Mouse (Mus musculus): Measurements from ENCODE around the gene Tmem164. TPM values are rescaled to one million over a fixed set of nuclear protein-coding genes. Genes with fewer than 3 reads are reported as not detected.

The Tmem164 gene
- polyA plus RNA-seq, 1 experiment from 2014 or later: 53.7 TPM

- H3K36me3 ChIP-seq: no peaks in the 10 kb centered on the region
- no peak overlapping the region for H3K4me2 ChIP-seq
- H3K27me3 ChIP-seq: peaks cover 37% of the 10 kb centered on the region
- no peak overlapping the region for H3K27ac ChIP-seq
- ATAC-seq (ENCODE audit: insufficient number of reproducible peaks, insufficient read depth, low FRiP score, low TSS enrichment, low read depth): no peak
- no peaks in the 10 kb centered on the region for H3K9me3 ChIP-seq
- no peak overlapping the region for H3K4me3 ChIP-seq
- WGBS: 54% methylated on average over 13 of the region's 13 CpGs
- H3K9ac ChIP-seq: no peak overlapping the region
- H3K4me1 ChIP-seq: peaks cover 8% of the 10 kb centered on the region; the same call in 1 of the 2 replicates
Measured at GRCm38 (mm10) chrX:142678499-142679474, 2.4 kb upstream of the Tmem164 start.

GRCm38 (mm10) chrX:142679502-142680250 lies 1.5 kb upstream of the Tmem164 start:
- WGBS: 47% methylated on average over 11 of the region's 11 CpGs
- Histone ChIP-seq H3K9ac (peak overlapping the region; percentile 54; the same call in 1 of the 2 replicates), H3K27me3 (peaks cover 31% of the 10 kb centered on the region)

GRCm38 (mm10) chrX:142680391-142681055 lies 683 bp upstream of the Tmem164 start:
- H3K27me3 ChIP-seq: peaks cover 28% of the 10 kb centered on the region
- peak overlapping the region; percentile 95 for H3K27ac ChIP-seq
- H3K4me2 ChIP-seq: peak overlapping the region; percentile 56
- peak overlapping the region; percentile 54 for H3K9ac ChIP-seq
- H3K36me3 ChIP-seq: no peaks in the 10 kb centered on the region
- H3K9me3 ChIP-seq: no peaks in the 10 kb centered on the region
- H3K4me3 ChIP-seq: peak overlapping the region; percentile 55
- H3K4me1 ChIP-seq: peaks cover 19% of the 10 kb centered on the region
- 18% methylated on average over 19 of the region's 19 CpGs for WGBS
- 0 out of 2 replicates have a peak, but pooled peaks have one; percentile 8 for ATAC-seq (ENCODE audit: insufficient number of reproducible peaks, insufficient read depth, low FRiP score, low TSS enrichment, low read depth)

More at GRCm38 (mm10) chrX:142679502-142680250, 1.5 kb upstream of the Tmem164 start:
- Histone ChIP-seq H3K9me3 (no peaks in the 10 kb centered on the region), H3K4me2 (peak overlapping the region; percentile 56), H3K27ac (peak overlapping the region; percentile 95), H3K4me1 (peaks cover 16% of the 10 kb centered on the region; the same call in 1 of the 2 replicates), H3K4me3 (peak overlapping the region; percentile 55), H3K36me3 (no peaks in the 10 kb centered on the region)
- ATAC-seq (ENCODE audit: insufficient number of reproducible peaks, insufficient read depth, low FRiP score, low TSS enrichment, low read depth): no peak

GRCm38 (mm10) chrX:142681616-142682141 lies 473 bp downstream of the Tmem164 start:
- 20% methylated on average over 36 of the region's 43 CpGs for WGBS
- peak; percentile 79 for ATAC-seq (ENCODE audit: insufficient number of reproducible peaks, insufficient read depth, low FRiP score, low TSS enrichment, low read depth)
- peaks cover 32% of the 10 kb centered on the region for H3K27me3 ChIP-seq
- H3K4me3 ChIP-seq: peak overlapping the region; percentile 55
- H3K4me2 ChIP-seq: peak overlapping the region; percentile 74
- H3K36me3 ChIP-seq: no peaks in the 10 kb centered on the region
- H3K9me3 ChIP-seq: no peaks in the 10 kb centered on the region
- peaks cover 23% of the 10 kb centered on the region for H3K4me1 ChIP-seq
- peak overlapping the region; percentile 77 for H3K9ac ChIP-seq
- H3K27ac ChIP-seq: peak overlapping the region; percentile 95

- H3K9me3 ChIP-seq: no peaks in the 10 kb centered on the region
- peaks cover 23% of the 10 kb centered on the region for H3K4me1 ChIP-seq
- H3K9ac ChIP-seq: peak overlapping the region; percentile 77
- peak overlapping the region; percentile 74 for H3K4me2 ChIP-seq
- 20% methylated on average over 28 of the region's 28 CpGs for WGBS
- H3K27me3 ChIP-seq: peaks cover 32% of the 10 kb centered on the region
- ATAC-seq (ENCODE audit: insufficient number of reproducible peaks, insufficient read depth, low FRiP score, low TSS enrichment, low read depth): no peak
- H3K4me3 ChIP-seq: peak overlapping the region; percentile 55
- no peaks in the 10 kb centered on the region for H3K36me3 ChIP-seq
- H3K27ac ChIP-seq: peak overlapping the region; percentile 95
Measured at GRCm38 (mm10) chrX:142682176-142682820, 1.1 kb downstream of the Tmem164 start.

GRCm38 (mm10) chrX:142682990-142683389 lies 1.8 kb downstream of the Tmem164 start:
- Histone ChIP-seq H3K4me2 (peak overlapping the region; percentile 74), H3K4me3 (peak overlapping the region; percentile 55), H3K27me3 (peaks cover 34% of the 10 kb centered on the region), H3K4me1 (peaks cover 29% of the 10 kb centered on the region), H3K27ac (peak overlapping the region; percentile 95), H3K36me3 (no peaks in the 10 kb centered on the region), H3K9me3 (no peaks in the 10 kb centered on the region), H3K9ac (peak overlapping the region; percentile 77)
- ATAC-seq (ENCODE audit: insufficient number of reproducible peaks, insufficient read depth, low FRiP score, low TSS enrichment, low read depth): no peak
- 62% methylated on average over 5 of the region's 5 CpGs for WGBS

GRCm38 (mm10) chrX:142684674-142685073 lies 3.5 kb downstream of the Tmem164 start:
- H3K27me3 ChIP-seq: peaks cover 37% of the 10 kb centered on the region
- H3K36me3 ChIP-seq: no peaks in the 10 kb centered on the region; the same call in 1 of the 2 replicates
- H3K4me2 ChIP-seq: peak overlapping the region; percentile 74
- peaks cover 29% of the 10 kb centered on the region for H3K4me1 ChIP-seq
- 33% methylated on average over 4 of the region's 4 CpGs for WGBS
- H3K9ac ChIP-seq: peak overlapping the region; percentile 36; the same call in 1 of the 2 replicates
- no peaks in the 10 kb centered on the region for H3K9me3 ChIP-seq
- H3K4me3 ChIP-seq: peak overlapping the region; percentile 55
- ATAC-seq (ENCODE audit: insufficient number of reproducible peaks, insufficient read depth, low FRiP score, low TSS enrichment, low read depth): no peak
- peak overlapping the region; percentile 62 for H3K27ac ChIP-seq

- H3K9me3 ChIP-seq: no peaks in the 10 kb centered on the region
- peak overlapping the region; percentile 74 for H3K4me2 ChIP-seq
- H3K9ac ChIP-seq: no peak overlapping the region
- no peak for ATAC-seq (ENCODE audit: insufficient number of reproducible peaks, insufficient read depth, low FRiP score, low TSS enrichment, low read depth)
- H3K4me3 ChIP-seq: peak overlapping the region; percentile 55
- H3K36me3 ChIP-seq: no peaks in the 10 kb centered on the region; the same call in 1 of the 2 replicates
- H3K4me1 ChIP-seq: peaks cover 29% of the 10 kb centered on the region
- H3K27me3 ChIP-seq: peaks cover 30% of the 10 kb centered on the region
- WGBS: 25% methylated on average over 6 of the region's 6 CpGs
- H3K27ac ChIP-seq: peak overlapping the region; percentile 62; the same call in 1 of the 2 replicates
Measured at GRCm38 (mm10) chrX:142685676-142686075, 4.5 kb downstream of the Tmem164 start.

GRCm38 (mm10) chrX:142688509-142688908 lies 7.3 kb downstream of the Tmem164 start:
- Histone ChIP-seq H3K9me3 (no peaks in the 10 kb centered on the region), H3K36me3 (no peaks in the 10 kb centered on the region; the same call in 1 of the 2 replicates), H3K27me3 (peaks cover 12% of the 10 kb centered on the region; the same call in 1 of the 2 replicates), H3K4me1 (peaks cover 21% of the 10 kb centered on the region), H3K27ac (no peak overlapping the region), H3K4me3 (no peak overlapping the region), H3K4me2 (no peak overlapping the region), H3K9ac (no peak overlapping the region)
- 64% methylated on average over 8 of the region's 9 CpGs for WGBS
- no peak for ATAC-seq (ENCODE audit: insufficient number of reproducible peaks, insufficient read depth, low FRiP score, low TSS enrichment, low read depth)

GRCm38 (mm10) chrX:142693256-142693655 lies 12.1 kb downstream of the Tmem164 start:
- Histone ChIP-seq H3K4me2 (no peak overlapping the region), H3K4me3 (no peak overlapping the region), H3K9me3 (no peaks in the 10 kb centered on the region), H3K4me1 (0 out of 2 replicates have a peak, but pooled peaks cover 2% of the 10 kb centered on the region), H3K27ac (no peak overlapping the region), H3K36me3 (peaks cover 6% of the 10 kb centered on the region), H3K9ac (no peak overlapping the region), H3K27me3 (peaks cover 29% of the 10 kb centered on the region)
- no peak for ATAC-seq (ENCODE audit: insufficient number of reproducible peaks, insufficient read depth, low FRiP score, low TSS enrichment, low read depth)
- 70% methylated on average over 2 of the region's 2 CpGs for WGBS
